Mouse (Mus musculus) frontal cortex, adult (tissue): ENCODE results near the gene Spg21.

Source experiments
- ATAC-seq: cut with Nextera tagmentation; 2 replicates; pipeline ENCODE4 v1.9.2; 2017; ENCODE audit warnings: mild to moderate bottlenecking, moderate library complexity, mixed read lengths; ENCODE audit not compliant: low TSS enrichment

Gene Spg21

GRCm38 (mm10) chr9:65479158-65479557, 18.4 kb downstream of the Spg21 start:
- no peak for ATAC-seq

- no peak for ATAC-seq
Measured at GRCm38 (mm10) chr9:65480071-65480470, 19.3 kb downstream of the Spg21 start.

- no peak for ATAC-seq
Measured at GRCm38 (mm10) chr9:65491476-65491875, 30.7 kb downstream of the Spg21 start.

- no peak for ATAC-seq
Measured at GRCm38 (mm10) chr9:65492351-65492750, 31.6 kb downstream of the Spg21 start.

- ATAC-seq, result no peak
Measured at GRCm38 (mm10) chr9:65492851-65493250, 32.1 kb downstream of the Spg21 start.

GRCm38 (mm10) chr9:65502146-65502545, 41.4 kb downstream of the Spg21 start:
- ATAC-seq, result no peak

GRCm38 (mm10) chr9:65502721-65503505, 42.2 kb downstream of the Spg21 start:
- no peak for ATAC-seq

GRCm38 (mm10) chr9:65508449-65508848, 47.7 kb downstream of the Spg21 start:
- no peak for ATAC-seq

- no peak for ATAC-seq
Measured at GRCm38 (mm10) chr9:65512520-65512919, 51.8 kb downstream of the Spg21 start.

- ATAC-seq, result no peak
Measured at GRCm38 (mm10) chr9:65514431-65514830, 53.7 kb downstream of the Spg21 start.

GRCm38 (mm10) chr9:65514851-65515261, 54.1 kb downstream of the Spg21 start:
- no peak for ATAC-seq

- peak; percentile 86 for ATAC-seq
Measured at GRCm38 (mm10) chr9:65519807-65520504, 59.2 kb downstream of the Spg21 start, which contains the start of gene Ankdd1a. Gene Ankdd1a (minus strand): TSS chr9:65520193.

GRCm38 (mm10) chr9:65520505-65520876, 59.7 kb downstream of the Spg21 start:
- ATAC-seq, result peak; percentile 64; the same call in 1 of the 2 replicates

GRCm38 (mm10) chr9:65523611-65524364, 63.0 kb downstream of the Spg21 start:
- peak; percentile 89 for ATAC-seq

- no peak for ATAC-seq
Measured at GRCm38 (mm10) chr9:65525445-65526195, 64.9 kb downstream of the Spg21 start.

GRCm38 (mm10) chr9:65528417-65529038, 67.8 kb downstream of the Spg21 start:
- ATAC-seq, result no peak

GRCm38 (mm10) chr9:65529659-65530058, 68.9 kb downstream of the Spg21 start:
- ATAC-seq, result no peak

- no peak for ATAC-seq
Measured at GRCm38 (mm10) chr9:65531283-65531682, 70.5 kb downstream of the Spg21 start.

- ATAC-seq, result no peak
Measured at GRCm38 (mm10) chr9:65532986-65533385, 72.2 kb downstream of the Spg21 start.

- no peak for ATAC-seq
Measured at GRCm38 (mm10) chr9:65534111-65534510, 73.4 kb downstream of the Spg21 start.

GRCm38 (mm10) chr9:65535191-65535722, 74.5 kb downstream of the Spg21 start:
- no peak for ATAC-seq
